Mouse (Mus musculus) liver, embryonic 12.5 days (tissue): ENCODE data around the gene Olfr322. TPM values are rescaled to one million over a fixed set of nuclear protein-coding genes. Genes with fewer than 3 reads are reported as not detected.

Experiments used
- polyA plus RNA-seq: library from polyadenylated mRNA; unstranded; fragments of >200 nt; fragmentation: Nextera tagmentation; extraction: Ambion mirVana; gene quantifications from 2 replicates; pipeline ENCODE4 v1.2.1, GENCODE M21; 2016

Gene Olfr322
- polyA plus RNA-seq, 1 experiment from 2014 or later = not detected

Other genes starting within 250 kb of the Olfr322 start
- gene 1810065E05Rik, start 237.7 kb upstream of the Olfr322 start, polyA plus RNA-seq = not detected in 2 replicates
- not detected in 2 replicates for gene Gm12253, start 226.2 kb upstream of the Olfr322 start, polyA plus RNA-seq
- not detected in 2 replicates for gene Lypd9, start 205.9 kb upstream of the Olfr322 start, polyA plus RNA-seq
- not detected in 2 replicates for gene Olfr30, start 196.5 kb upstream of the Olfr322 start, polyA plus RNA-seq
- gene Olfr332, start 166.2 kb upstream of the Olfr322 start, polyA plus RNA-seq = not detected in 2 replicates
- gene Olfr331, start 156.2 kb upstream of the Olfr322 start, polyA plus RNA-seq = not detected in 2 replicates
- not detected in 2 replicates for gene Olfr330, start 123.9 kb upstream of the Olfr322 start, polyA plus RNA-seq
- gene Olfr329-ps, start 112.4 kb upstream of the Olfr322 start, polyA plus RNA-seq = not detected in 2 replicates
- not detected in 2 replicates for gene Olfr328, start 103.1 kb upstream of the Olfr322 start, polyA plus RNA-seq
- gene Olfr224, start 88.2 kb upstream of the Olfr322 start, polyA plus RNA-seq = not detected in 2 replicates
- gene Olfr325, start 81.1 kb upstream of the Olfr322 start, polyA plus RNA-seq = not detected in 2 replicates
- gene Olfr324, start 63.7 kb upstream of the Olfr322 start, polyA plus RNA-seq = not detected in 2 replicates
- gene 2210407C18Rik, start 42.7 kb upstream of the Olfr322 start, polyA plus RNA-seq = not detected in 2 replicates
- not detected in 2 replicates for gene Olfr323, start 28.3 kb upstream of the Olfr322 start, polyA plus RNA-seq
- gene Trim58, start 18.3 kb upstream of the Olfr322 start, polyA plus RNA-seq = 9.2 and 10.1 TPM in 2 replicates
- not detected in 2 replicates for gene Olfr320, start 22.3 kb downstream of the Olfr322 start, polyA plus RNA-seq
- gene Olfr319, start 40.4 kb downstream of the Olfr322 start, polyA plus RNA-seq = not detected in 2 replicates
- not detected in 2 replicates for gene Olfr318, start 65.2 kb downstream of the Olfr322 start, polyA plus RNA-seq
- gene Olfr317, start 80.4 kb downstream of the Olfr322 start, polyA plus RNA-seq = not detected in 2 replicates
- gene Olfr316, start 94.0 kb downstream of the Olfr322 start, polyA plus RNA-seq = not detected in 2 replicates
- not detected in 2 replicates for gene Olfr315, start 114.4 kb downstream of the Olfr322 start, polyA plus RNA-seq
- gene Olfr314, start 124.2 kb downstream of the Olfr322 start, polyA plus RNA-seq = not detected in 2 replicates
- 0.31 TPM in 1 of 2 replicates, not detected in the other for gene Fam183b, start 143.2 kb downstream of the Olfr322 start, polyA plus RNA-seq
- not detected in 2 replicates for gene Olfr313, start 156.2 kb downstream of the Olfr322 start, polyA plus RNA-seq
- not detected in 2 replicates for gene Olfr312, start 170.5 kb downstream of the Olfr322 start, polyA plus RNA-seq
- not detected in 2 replicates for gene Olfr311, start 180.5 kb downstream of the Olfr322 start, polyA plus RNA-seq
- gene Gm12258, start 188.4 kb downstream of the Olfr322 start, polyA plus RNA-seq = 2.5 and 2.8 TPM in 2 replicates
- 3.2 and 3.6 TPM in 2 replicates for gene 2810021J22Rik, start 208.4 kb downstream of the Olfr322 start, polyA plus RNA-seq
- gene Zfp39, start 245.4 kb downstream of the Olfr322 start, polyA plus RNA-seq = 6.1 and 7.1 TPM in 2 replicates